Mouse (Mus musculus): ENCODE data around the gene Nes. TPM values are rescaled to one million over a fixed set of nuclear protein-coding genes. Genes with fewer than 3 reads are reported as not detected.

Gene Nes
- polyA plus RNA-seq, 1 experiment from 2014 or later, result 28.8 TPM

GRCm38 (mm10) chr3:87944838-87945600 is 25.9 kb upstream of the Nes start:
- no peaks in the 10 kb centered on the region for H3K9me3 ChIP-seq
- peak overlapping the region; percentile 48; the same call in 1 of the 2 replicates for H3K27ac ChIP-seq
- H3K36me3 ChIP-seq, result peaks cover 27% of the 10 kb centered on the region
- peaks cover 55% of the 10 kb centered on the region for H3K4me1 ChIP-seq
- DNase-seq (ENCODE audit: low spot score), result no peak
- H3K4me3 ChIP-seq, result no peak overlapping the region
- H3K27me3 ChIP-seq (ENCODE audit: insufficient read depth, poor library complexity, severe bottlenecking), result peaks cover 47% of the 10 kb centered on the region
- 25% methylated on average over 4 of the region's 4 CpGs for WGBS

- WGBS, result 25% methylated on average over 12 of the region's 12 CpGs
- no peak overlapping the region for H3K4me3 ChIP-seq
- H3K4me1 ChIP-seq, result peaks cover 62% of the 10 kb centered on the region
- peaks cover 17% of the 10 kb centered on the region for H3K36me3 ChIP-seq
- H3K27ac ChIP-seq, result peak overlapping the region; percentile 79
- no peak for DNase-seq (ENCODE audit: low spot score)
- H3K9me3 ChIP-seq, result no peaks in the 10 kb centered on the region
- H3K27me3 ChIP-seq (ENCODE audit: insufficient read depth, poor library complexity, severe bottlenecking), result peaks cover 57% of the 10 kb centered on the region
Measured at GRCm38 (mm10) chr3:87945781-87946540, 24.9 kb upstream of the Nes start.

GRCm38 (mm10) chr3:87946541-87946860 is 24.4 kb upstream of the Nes start:
- no peaks in the 10 kb centered on the region for H3K9me3 ChIP-seq
- WGBS, result 44% methylated on average over 1 of the region's 1 CpGs
- H3K36me3 ChIP-seq, result peaks cover 12% of the 10 kb centered on the region
- DNase-seq (ENCODE audit: low spot score), result no peak
- peaks cover 65% of the 10 kb centered on the region for H3K4me1 ChIP-seq
- peak overlapping the region; percentile 79 for H3K27ac ChIP-seq
- peaks cover 62% of the 10 kb centered on the region for H3K27me3 ChIP-seq (ENCODE audit: insufficient read depth, poor library complexity, severe bottlenecking)
- peak overlapping the region; percentile 62 for H3K4me3 ChIP-seq

- peaks cover 69% of the 10 kb centered on the region for H3K27me3 ChIP-seq (ENCODE audit: insufficient read depth, poor library complexity, severe bottlenecking)
- peaks cover 5% of the 10 kb centered on the region for H3K36me3 ChIP-seq
- peak overlapping the region; percentile 62 for H3K4me3 ChIP-seq
- 2% methylated on average over 26 of the region's 26 CpGs for WGBS
- H3K4me1 ChIP-seq, result peaks cover 72% of the 10 kb centered on the region
- H3K9me3 ChIP-seq, result no peaks in the 10 kb centered on the region
- no peak for DNase-seq (ENCODE audit: low spot score)
- peak overlapping the region; percentile 79 for H3K27ac ChIP-seq
Measured at GRCm38 (mm10) chr3:87947056-87947810, 23.6 kb upstream of the Nes start.

GRCm38 (mm10) chr3:87947811-87948199 is 23.1 kb upstream of the Nes start:
- Histone ChIP-seq H3K4me1 (peaks cover 78% of the 10 kb centered on the region), H3K4me3 (peak overlapping the region; percentile 62), H3K27me3 (ENCODE audit: insufficient read depth, poor library complexity, severe bottlenecking) (peaks cover 69% of the 10 kb centered on the region), H3K9me3 (no peaks in the 10 kb centered on the region), H3K27ac (peak overlapping the region; percentile 79), H3K36me3 (no peaks in the 10 kb centered on the region)
- WGBS, result under 1% methylated on average over 17 of the region's 17 CpGs
- DNase-seq (ENCODE audit: low spot score), result no peak

- DNase-seq (ENCODE audit: low spot score), result peak; percentile 74
- 2% methylated on average over 35 of the region's 35 CpGs for WGBS
- Histone ChIP-seq H3K9me3 (no peaks in the 10 kb centered on the region), H3K36me3 (no peaks in the 10 kb centered on the region), H3K4me1 (peaks cover 84% of the 10 kb centered on the region), H3K4me3 (peak within 1 kb of the TSS; percentile 62), H3K27ac (peak within 1 kb of the TSS; percentile 79), H3K27me3 (ENCODE audit: insufficient read depth, poor library complexity, severe bottlenecking) (peaks cover 75% of the 10 kb centered on the region)
Measured at GRCm38 (mm10) chr3:87948378-87949265, 22.3 kb upstream of the Nes start, which contains the start of gene Crabp2. Gene Crabp2, plus strand, starts transcription at chr3:87948666.

- no peak for DNase-seq (ENCODE audit: low spot score)
- Histone ChIP-seq H3K9me3 (no peaks in the 10 kb centered on the region), H3K36me3 (0 out of 2 replicates have a peak, but pooled peaks cover 4% of the 10 kb centered on the region), H3K4me1 (peaks cover 83% of the 10 kb centered on the region), H3K27ac (peak overlapping the region; percentile 79), H3K27me3 (ENCODE audit: insufficient read depth, poor library complexity, severe bottlenecking) (peaks cover 75% of the 10 kb centered on the region), H3K4me3 (peak overlapping the region; percentile 62)
- WGBS, result 8% methylated on average over 16 of the region's 16 CpGs
Measured at GRCm38 (mm10) chr3:87949266-87949954, 21.5 kb upstream of the Nes start.

GRCm38 (mm10) chr3:87949955-87950515 is 20.8 kb upstream of the Nes start:
- Histone ChIP-seq H3K4me3 (peak overlapping the region; percentile 62), H3K27me3 (ENCODE audit: insufficient read depth, poor library complexity, severe bottlenecking) (peaks cover 70% of the 10 kb centered on the region), H3K9me3 (no peaks in the 10 kb centered on the region), H3K27ac (peak overlapping the region; percentile 79), H3K36me3 (0 out of 2 replicates have a peak, but pooled peaks cover 5% of the 10 kb centered on the region), H3K4me1 (peaks cover 76% of the 10 kb centered on the region)
- 10% methylated on average over 13 of the region's 13 CpGs for WGBS
- no peak for DNase-seq (ENCODE audit: low spot score)

GRCm38 (mm10) chr3:87951946-87952345 is 18.9 kb upstream of the Nes start:
- Histone ChIP-seq H3K9me3 (no peaks in the 10 kb centered on the region), H3K4me1 (peaks cover 58% of the 10 kb centered on the region), H3K27me3 (ENCODE audit: insufficient read depth, poor library complexity, severe bottlenecking) (peaks cover 57% of the 10 kb centered on the region), H3K27ac (peak overlapping the region; percentile 84), H3K36me3 (0 out of 2 replicates have a peak, but pooled peaks cover 5% of the 10 kb centered on the region), H3K4me3 (peak overlapping the region; percentile 60)
- DNase-seq (ENCODE audit: low spot score), result no peak
- 7% methylated on average over 12 of the region's 12 CpGs for WGBS

GRCm38 (mm10) chr3:87952440-87952839 is 18.4 kb upstream of the Nes start:
- Histone ChIP-seq H3K4me3 (peak overlapping the region; percentile 60), H3K36me3 (0 out of 2 replicates have a peak, but pooled peaks cover 5% of the 10 kb centered on the region), H3K4me1 (peaks cover 53% of the 10 kb centered on the region), H3K27me3 (ENCODE audit: insufficient read depth, poor library complexity, severe bottlenecking) (peaks cover 52% of the 10 kb centered on the region), H3K27ac (peak overlapping the region; percentile 84), H3K9me3 (no peaks in the 10 kb centered on the region)
- WGBS, result 0% methylated on average over 5 of the region's 5 CpGs
- peak; percentile 89 for DNase-seq (ENCODE audit: low spot score)

GRCm38 (mm10) chr3:87958056-87958455 is 12.8 kb upstream of the Nes start:
- Histone ChIP-seq H3K9me3 (no peaks in the 10 kb centered on the region), H3K4me3 (no peak overlapping the region), H3K36me3 (0 out of 2 replicates have a peak, but pooled peaks cover 5% of the 10 kb centered on the region), H3K27ac (peak overlapping the region; percentile 72), H3K4me1 (peaks cover 36% of the 10 kb centered on the region), H3K27me3 (ENCODE audit: insufficient read depth, poor library complexity, severe bottlenecking) (peaks cover 10% of the 10 kb centered on the region; the same call in 1 of the 2 replicates)
- WGBS, result 18% methylated on average over 1 of the region's 1 CpGs
- DNase-seq (ENCODE audit: low spot score), result no peak

Measured in heart, embryonic 10.5 days (tissue).